ENCODE assay signal across 31 mouse cellular contexts in genomic region chr7:3212002-3212790, GRCm38 (mm10). TPM values are rescaled to one million over a fixed set of nuclear protein-coding genes. Genes with fewer than 3 reads are reported as not detected.
A peak's percentile ranks its signal among the peaks of the same experiment; 100 is the strongest.
DNase-seq lines count a peak whose midpoint lies in the region; ATAC-seq and TF ChIP-seq lines count a peak whose summit lies in the region.
"Had no signal": no experiment of that assay in that cellular context is flagged by ENCODE, and none has a peak within 500 bp of the region (broad histone marks: within the 10 kb centered on the region; RNA-seq: fewer than 3 reads in every experiment).

No protein-coding gene starts in this region.

- no peaks in the 10 kb centered on the region for H3K27me3 ChIP-seq in E14TG2a.4 (ENCODE audit: insufficient read depth, low read length)
- H3K27me3 ChIP-seq: CH12.LX; embryonic facial prominence, embryonic 13.5 days; embryonic facial prominence, embryonic 15.5 days; forebrain, embryonic 12.5 days; Patski had no signal

- no peaks in the 10 kb centered on the region for H3K9me3 ChIP-seq in E14TG2a.4 (ENCODE audit: low read length)
- H3K9me3 ChIP-seq: embryonic facial prominence, embryonic 13.5 days; embryonic facial prominence, embryonic 15.5 days; forebrain, embryonic 10.5 days; forebrain, embryonic 12.5 days; G1E had no signal

- H3K4me1 ChIP-seq in E14TG2a.4 (replicated peaks; ENCODE audit: low read depth, low read length), result peaks cover 72% of the 10 kb centered on the region
- H3K4me1 ChIP-seq: embryonic facial prominence, embryonic 13.5 days; embryonic facial prominence, embryonic 15.5 days; forebrain, embryonic 10.5 days had no signal

- H3K36me3 ChIP-seq in E14TG2a.4 (ENCODE audit: insufficient read depth, low read length), result no peaks in the 10 kb centered on the region
- H3K36me3 ChIP-seq: embryonic facial prominence, embryonic 13.5 days; embryonic facial prominence, embryonic 15.5 days; forebrain, embryonic 10.5 days; forebrain, embryonic 12.5 days; G1E had no signal

- TF ChIP-seq CTCF in E14TG2a.4 (conservative IDR thresholded peaks at IDR 0.05; ENCODE audit: low read length), result no peak

- ATAC-seq in activated CD4-positive, CD25-positive, alpha-beta regulatory T cell, adult 4 months, result no peak
- ATAC-seq: CD4-positive, CD25-positive, alpha-beta regulatory T cell, adult 4 months; forebrain, embryonic 14.5 days; forebrain, embryonic 16.5 days; Patski had no signal

- DNase-seq in ES-CJ7 (ENCODE audit: low read depth, low spot score) (peak; percentile 96), R1 (ENCODE audit: low read depth, low spot score) (peak; percentile 98)
- DNase-seq in left cerebral cortex, adult 11 months (ENCODE audit: low spot score), result no peak
- no peak for DNase-seq in thymus, postnatal 36 days
- DNase-seq: adrenal gland, adult 2 months; adrenal gland, postnatal 10 days; adrenal gland, postnatal 25 days; B cell, adult 2 months; cerebellum, adult 11 months; cerebellum, adult 18-20 months; cerebellum, adult 8-10 months; cerebellum, adult 9-11 months; cerebellum, postnatal 14 days; cerebellum, postnatal 36 days; embryo, embryonic 11 days had no signal

- H3K4me3 ChIP-seq in E14TG2a.4 (replicated peaks; ENCODE audit: low read length), result peak overlapping the region; percentile 30; the same call in 1 of the 2 replicates
- H3K4me3 ChIP-seq: embryonic facial prominence, embryonic 13.5 days; embryonic facial prominence, embryonic 15.5 days; erythroblast, embryonic 14.5 days; forebrain, embryonic 10.5 days; forebrain, embryonic 12.5 days had no signal

RNA-seq across cellular contexts. Expression of gene Nlrp12, which starts 37.3 kb away (rescaled TPM):
- polyA plus RNA-seq in activated CD4-positive, CD25-positive, alpha-beta regulatory T cell, adult 4 months (2017; shearing (Covaris generic)), result under 1 TPM in 1 of 2 experiments, not detected in 1; 0.12 TPM
- polyA plus RNA-seq: brain, embryonic 14.5 days; CD4-positive, CD25-positive, alpha-beta regulatory T cell, adult 4 months; embryonic facial prominence, embryonic 11.5 days; embryonic facial prominence, embryonic 13.5 days; embryonic facial prominence, embryonic 15.5 days; erythroblast, embryonic 14.5 days; forebrain, embryonic 10.5 days; forebrain, embryonic 12.5 days; forebrain, embryonic 14.5 days; forebrain, embryonic 16.5 days; G1E; Patski had no signal

RNA-seq across cellular contexts. Expression of gene AU018091, which starts 43.2 kb away (rescaled TPM):
- not detected for polyA plus RNA-seq in activated CD4-positive, CD25-positive, alpha-beta regulatory T cell, adult 4 months (2017; shearing (Covaris generic))
- polyA plus RNA-seq: adrenal gland, adult 2 months; CD4-positive, CD25-positive, alpha-beta regulatory T cell, adult 4 months; erythroblast, embryonic 14.5 days; forebrain, embryonic 14.5 days; forebrain, embryonic 16.5 days; frontal cortex, adult 2 months; G1E had no signal

Comparison
In these comparisons a context has a peak if more than half of its experiments do, and no peak if none do; other contexts are left out.
1. DNase-seq: peak in ES-CJ7 (single experiment) and R1 (single experiment); none in left cerebral cortex, adult 11 months (single experiment) and thymus, postnatal 36 days (0 of 2).